Mouse (Mus musculus): ENCODE measurements at regions not wholly inside any gene's neighbourhood (a gene's known extent, or its start where the extent isn't known, plus 50 kb on each side); places are given as distances from the start of the nearest gene placed in this dataset.

DNA sequence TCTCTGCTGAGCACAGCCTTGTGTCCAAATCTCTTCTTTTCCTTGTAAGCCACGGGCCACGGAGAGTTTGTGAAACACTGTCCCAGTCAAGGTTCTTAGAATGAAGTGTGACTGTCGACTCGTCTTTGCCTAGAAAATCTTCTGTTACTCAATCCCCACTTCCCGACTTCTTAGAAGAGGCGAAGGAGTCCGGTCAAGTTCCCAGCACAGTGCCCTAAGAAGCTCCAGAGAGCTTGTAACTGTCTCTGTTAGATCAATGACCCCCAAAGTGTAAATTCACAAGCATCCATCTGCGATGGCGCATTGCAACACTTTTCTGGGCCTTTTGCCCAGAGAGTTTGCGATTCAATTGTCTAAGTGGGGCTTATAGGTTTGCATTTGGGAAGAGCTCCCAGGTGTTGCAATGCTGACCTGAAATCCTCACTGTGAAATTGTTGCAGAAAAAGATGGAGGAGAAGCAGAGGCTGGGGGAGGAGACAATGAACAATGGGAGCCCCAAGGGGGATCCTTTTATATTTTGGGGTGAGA lies 54.9 kb upstream of the Ppp2r3a start:
- Histone ChIP-seq H3K4me1 (no peaks in the 10 kb centered on the region), H3K27me3 (replicated peaks) (no peaks in the 10 kb centered on the region), H3K27ac (no peak overlapping the region), H3K36me3 (no peaks in the 10 kb centered on the region), H3K9ac (no peak overlapping the region), H3K4me2 (replicated peaks) (no peak overlapping the region), H3K4me3 (no peak overlapping the region), H3K9me3 (no peaks in the 10 kb centered on the region)
- no peak for ATAC-seq (ENCODE audit: low FRiP score, low read depth)
- 94% methylated on average over 10 of the region's 10 CpGs for WGBS

DNA sequence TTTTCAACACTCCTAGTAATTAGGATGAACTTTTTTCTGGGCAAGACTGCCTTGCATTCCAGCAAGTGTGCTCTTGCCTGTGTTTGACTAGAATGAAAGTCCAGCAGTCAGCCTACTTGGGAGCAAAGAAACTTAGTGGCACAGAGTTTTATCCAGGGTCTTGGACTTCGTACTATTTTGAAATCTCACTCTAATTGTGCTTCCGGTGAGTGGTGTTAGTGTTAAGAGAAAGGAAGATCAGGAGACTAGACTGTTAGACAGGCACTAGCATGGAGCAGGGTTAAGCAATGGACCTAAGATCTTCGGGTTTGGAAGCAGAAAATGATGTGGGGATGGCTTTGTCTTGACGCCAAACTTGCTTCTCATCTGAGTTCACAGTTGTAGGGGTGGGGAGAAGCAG lies 54.1 kb upstream of the Ppp2r3a start:
- Histone ChIP-seq H3K4me2 (replicated peaks) (no peak overlapping the region), H3K4me3 (no peak overlapping the region), H3K4me1 (no peaks in the 10 kb centered on the region), H3K9me3 (no peaks in the 10 kb centered on the region), H3K27ac (no peak overlapping the region), H3K36me3 (no peaks in the 10 kb centered on the region), H3K27me3 (replicated peaks) (no peaks in the 10 kb centered on the region), H3K9ac (no peak overlapping the region)
- WGBS, result 88% methylated on average over 4 of the region's 4 CpGs
- ATAC-seq (ENCODE audit: low FRiP score, low read depth), result no peak
